Mouse (Mus musculus) hindbrain, embryonic 12.5 days (tissue): ENCODE measurements around the gene Snrpc. TPM values are rescaled to one million over a fixed set of nuclear protein-coding genes. Genes with fewer than 3 reads are reported as not detected.

Source experiments
- ATAC-seq: fragments of 200-750 bp; cut with Nextera tagmentation; 2 replicates; pipeline ENCODE4 v1.8.0; 2017; ENCODE audit warnings: moderate TSS enrichment; ENCODE audit not compliant: low FRiP score
- H3K27ac ChIP-seq: fragments of 300-500 bp; sonication (generic); 2 replicates; pipeline ENCODE4 v1.5.1; 2016; ENCODE audit warnings: mild to moderate bottlenecking
- H3K27me3 ChIP-seq: fragments of 300-500 bp; sonication (generic); 2 replicates; pipeline ENCODE4 v1.6.1; 2016; ENCODE audit warnings: mild to moderate bottlenecking
- H3K36me3 ChIP-seq: fragments of 300-500 bp; sonication (generic); 2 replicates; pipeline ENCODE4 v1.6.1; 2016; ENCODE audit warnings: mild to moderate bottlenecking
- H3K4me1 ChIP-seq: fragments of 300-500 bp; sonication (generic); 2 replicates; pipeline ENCODE4 v1.6.1; 2016
- H3K4me2 ChIP-seq: fragments of 300-500 bp; sonication (generic); replicated peaks from 2 replicates; pipeline ENCODE4 v1.6.1; 2016; ENCODE audit warnings: mild to moderate bottlenecking
- H3K4me3 ChIP-seq: fragments of 300-500 bp; sonication (generic); 2 replicates; pipeline ENCODE4 v1.5.1; 2016; ENCODE audit warnings: mild to moderate bottlenecking
- H3K9ac ChIP-seq: fragments of 300-500 bp; sonication (generic); 2 replicates; pipeline ENCODE4 v1.6.1; 2016; ENCODE audit warnings: mild to moderate bottlenecking, moderate library complexity
- H3K9me3 ChIP-seq: fragments of 300-500 bp; sonication (generic); replicated peaks from 2 replicates; pipeline ENCODE4 v1.6.1; 2016; ENCODE audit warnings: mild to moderate bottlenecking
- WGBS: fragments of 180-500 bp; shearing (Covaris S2); methylation state at CpG from one replicate; pipeline ENCODE4 v1.1.7; 2016; 5-methylcytosine and 5-hydroxymethylcytosine counted together
- polyA plus RNA-seq: library from polyadenylated mRNA; unstranded; fragments of >200 nt; fragmentation: Nextera tagmentation; extraction: Ambion mirVana; gene quantifications from 2 replicates; pipeline ENCODE4 v1.2.1, GENCODE M21; 2016

Snrpc gene
- polyA plus RNA-seq, 1 experiment from 2014 or later, result 327 TPM

GRCm38 (mm10) chr17:27821407-27822338, 16.3 kb upstream of the Snrpc start:
- no peak for ATAC-seq
- peak overlapping the region; percentile 94 for H3K4me2 ChIP-seq
- H3K36me3 ChIP-seq, result no peaks in the 10 kb centered on the region
- H3K9ac ChIP-seq, result no peak overlapping the region
- peak overlapping the region; percentile 79; the same call in 1 of the 2 replicates for H3K4me3 ChIP-seq
- H3K4me1 ChIP-seq, result peaks cover 32% of the 10 kb centered on the region
- no peaks in the 10 kb centered on the region for H3K27me3 ChIP-seq
- no peaks in the 10 kb centered on the region for H3K9me3 ChIP-seq
- peak overlapping the region; percentile 82 for H3K27ac ChIP-seq
- 74% methylated on average over 9 of the region's 9 CpGs for WGBS

- WGBS, result 82% methylated on average over 9 of the region's 9 CpGs
- no peak overlapping the region for H3K9ac ChIP-seq
Observed at GRCm38 (mm10) chr17:27823142-27823905, 14.6 kb upstream of the Snrpc start.

GRCm38 (mm10) chr17:27824941-27825340, 13.0 kb upstream of the Snrpc start:
- peaks cover 3% of the 10 kb centered on the region; the same call in 1 of the 2 replicates for H3K27me3 ChIP-seq
- H3K9ac ChIP-seq, result no peak overlapping the region
- no peak overlapping the region for H3K27ac ChIP-seq
- ATAC-seq, result no peak
- H3K9me3 ChIP-seq, result no peaks in the 10 kb centered on the region
- no peak overlapping the region for H3K4me2 ChIP-seq
- 65% methylated on average over 1 of the region's 1 CpGs for WGBS
- peaks cover 17% of the 10 kb centered on the region for H3K4me1 ChIP-seq
- H3K36me3 ChIP-seq, result no peaks in the 10 kb centered on the region
- H3K4me3 ChIP-seq, result no peak overlapping the region

More at GRCm38 (mm10) chr17:27823142-27823905, 14.6 kb upstream of the Snrpc start:
- no peak for ATAC-seq
- Histone ChIP-seq H3K36me3 (no peaks in the 10 kb centered on the region), H3K4me1 (peaks cover 33% of the 10 kb centered on the region), H3K4me2 (no peak overlapping the region), H3K27me3 (no peaks in the 10 kb centered on the region), H3K27ac (no peak overlapping the region), H3K4me3 (no peak overlapping the region), H3K9me3 (no peaks in the 10 kb centered on the region)

- Histone ChIP-seq H3K27ac (no peak overlapping the region), H3K9me3 (no peaks in the 10 kb centered on the region), H3K27me3 (peaks cover 3% of the 10 kb centered on the region; the same call in 1 of the 2 replicates), H3K36me3 (no peaks in the 10 kb centered on the region), H3K4me3 (no peak overlapping the region), H3K4me1 (peaks cover 17% of the 10 kb centered on the region), H3K9ac (no peak overlapping the region), H3K4me2 (peak overlapping the region; percentile 51; the same call in 1 of the 2 replicates)
- 42% methylated on average over 3 of the region's 3 CpGs for WGBS
- ATAC-seq, result no peak
Observed at GRCm38 (mm10) chr17:27825539-27825938, 12.4 kb upstream of the Snrpc start.

- H3K9ac ChIP-seq, result no peak overlapping the region
- 0 out of 2 replicates have a peak, but pooled peaks have one; percentile 21 for ATAC-seq
Observed at GRCm38 (mm10) chr17:27825984-27826905, 11.7 kb upstream of the Snrpc start.

GRCm38 (mm10) chr17:27826908-27827383, 11.0 kb upstream of the Snrpc start:
- H3K4me1 ChIP-seq, result peaks cover 12% of the 10 kb centered on the region
- peak overlapping the region; percentile 51 for H3K4me2 ChIP-seq
- peaks cover 3% of the 10 kb centered on the region; the same call in 1 of the 2 replicates for H3K27me3 ChIP-seq
- no peaks in the 10 kb centered on the region for H3K9me3 ChIP-seq
- H3K27ac ChIP-seq, result peak overlapping the region; percentile 55
- peak; percentile 67 for ATAC-seq
- no peak overlapping the region for H3K9ac ChIP-seq
- under 1% methylated on average over 8 of the region's 9 CpGs for WGBS
- H3K4me3 ChIP-seq, result peak overlapping the region; percentile 19
- no peaks in the 10 kb centered on the region for H3K36me3 ChIP-seq

More at GRCm38 (mm10) chr17:27825984-27826905, 11.7 kb upstream of the Snrpc start:
- Histone ChIP-seq H3K4me2 (peak overlapping the region; percentile 51), H3K36me3 (no peaks in the 10 kb centered on the region), H3K9me3 (no peaks in the 10 kb centered on the region), H3K4me3 (peak overlapping the region; percentile 19), H3K4me1 (peaks cover 15% of the 10 kb centered on the region), H3K27me3 (peaks cover 3% of the 10 kb centered on the region; the same call in 1 of the 2 replicates), H3K27ac (peak overlapping the region; percentile 41)
- 4% methylated on average over 22 of the region's 22 CpGs for WGBS

- Histone ChIP-seq H3K4me2 (peak overlapping the region; percentile 51), H3K9me3 (no peaks in the 10 kb centered on the region), H3K27me3 (peaks cover 3% of the 10 kb centered on the region; the same call in 1 of the 2 replicates), H3K27ac (peak overlapping the region; percentile 23; the same call in 1 of the 2 replicates), H3K4me1 (peaks cover 12% of the 10 kb centered on the region), H3K9ac (no peak overlapping the region), H3K36me3 (no peaks in the 10 kb centered on the region), H3K4me3 (no peak overlapping the region)
- 0 out of 2 replicates have a peak, but pooled peaks have one; percentile 43 for ATAC-seq
- 14% methylated on average over 6 of the region's 6 CpGs for WGBS
Observed at GRCm38 (mm10) chr17:27827511-27827910, 10.4 kb upstream of the Snrpc start.

GRCm38 (mm10) chr17:27830411-27830810, 7.5 kb upstream of the Snrpc start:
- H3K4me1 ChIP-seq, result peaks cover 12% of the 10 kb centered on the region
- H3K9me3 ChIP-seq, result no peaks in the 10 kb centered on the region
- H3K36me3 ChIP-seq, result no peaks in the 10 kb centered on the region
- H3K4me2 ChIP-seq, result no peak overlapping the region
- no peak overlapping the region for H3K9ac ChIP-seq
- peaks cover 10% of the 10 kb centered on the region; the same call in 1 of the 2 replicates for H3K27me3 ChIP-seq
- no peak overlapping the region for H3K27ac ChIP-seq
- no peak for ATAC-seq
- no peak overlapping the region for H3K4me3 ChIP-seq
- WGBS, result 53% methylated on average over 7 of the region's 7 CpGs

GRCm38 (mm10) chr17:27839469-27840252, 1.7 kb downstream of the Snrpc start:
- Histone ChIP-seq H3K36me3 (peaks cover 26% of the 10 kb centered on the region), H3K4me2 (peak overlapping the region; percentile 70), H3K4me1 (peaks cover 8% of the 10 kb centered on the region), H3K9ac (peak overlapping the region; percentile 73), H3K4me3 (peak overlapping the region; percentile 72), H3K27me3 (no peaks in the 10 kb centered on the region), H3K27ac (peak overlapping the region; percentile 25; the same call in 1 of the 2 replicates), H3K9me3 (no peaks in the 10 kb centered on the region)
- WGBS, result 4% methylated on average over 32 of the region's 35 CpGs
- ATAC-seq, result peak; percentile 98

- Histone ChIP-seq H3K4me1 (no peaks in the 10 kb centered on the region), H3K27ac (no peak overlapping the region), H3K9me3 (no peaks in the 10 kb centered on the region), H3K9ac (no peak overlapping the region), H3K4me2 (no peak overlapping the region), H3K4me3 (no peak overlapping the region), H3K36me3 (peaks cover 85% of the 10 kb centered on the region), H3K27me3 (no peaks in the 10 kb centered on the region)
- ATAC-seq, result no peak
- WGBS, result 91% methylated on average over 1 of the region's 1 CpGs
Observed at GRCm38 (mm10) chr17:27848351-27848750, 10.4 kb downstream of the Snrpc start.
